In genomic region chr1:33966328-33966727, GRCm38 (mm10) we compare ENCODE assay signal across 8 mouse cellular contexts. TPM values are rescaled to one million over a fixed set of nuclear protein-coding genes. Genes with fewer than 3 reads are reported as not detected.
DNase-seq lines count a peak whose midpoint lies in the region; ATAC-seq and TF ChIP-seq lines count a peak whose summit lies in the region.

No protein-coding gene starts in this region.

- H3K36me3 ChIP-seq in midbrain, embryonic 13.5 days = no peaks in the 10 kb centered on the region

- H3K27ac ChIP-seq in layer of hippocampus, adult 2 months = no peak overlapping the region
- H3K27ac ChIP-seq in midbrain, embryonic 13.5 days = no peak overlapping the region

- peak; percentile 44 to 57 for DNase-seq in layer of hippocampus, adult 2 months (ENCODE audit: low spot score in 2 of 2)
- DNase-seq in layer of hippocampus, postnatal 36 days = no peak
- DNase-seq in ES-CJ7 (ENCODE audit: low read depth, low spot score) (peak; percentile 79), ZHBTc4 (ENCODE audit: low read depth, low spot score) (peak; percentile 80)
- DNase-seq in spleen, adult 18-20 months = no peak
- DNase-seq in right cerebral cortex, postnatal 25 days = no peak

- peak; percentile 82 for TF ChIP-seq CTCF in layer of hippocampus, adult 2 months (conservative IDR thresholded peaks at IDR 0.05)

- no peaks in the 10 kb centered on the region for H3K27me3 ChIP-seq in midbrain, embryonic 13.5 days

- H3K9ac ChIP-seq in midbrain, embryonic 13.5 days (replicated peaks) = no peak overlapping the region

- no peak overlapping the region for H3K4me3 ChIP-seq in layer of hippocampus, adult 2 months
- H3K4me3 ChIP-seq in midbrain, embryonic 13.5 days (replicated peaks) = no peak overlapping the region

- ATAC-seq in granulocyte monocyte progenitor cell, adult 5-6 weeks (replicated peaks; ENCODE audit: poor library complexity, severe bottlenecking) = peak; percentile 50
- peak; percentile 41; the same call in 1 of the 2 replicates for ATAC-seq in midbrain, embryonic 13.5 days

- H3K9me3 ChIP-seq in midbrain, embryonic 13.5 days = no peaks in the 10 kb centered on the region

- no peak overlapping the region for H3K4me2 ChIP-seq in midbrain, embryonic 13.5 days (replicated peaks)

- H3K4me1 ChIP-seq in midbrain, embryonic 13.5 days (replicated peaks) = peaks cover 2% of the 10 kb centered on the region; the same call in 1 of the 2 replicates

- WGBS in midbrain, embryonic 13.5 days = 23% methylated on average over 6 of the region's 6 CpGs

RNA-seq across cellular contexts. Expression of gene Dst, which starts 58.3 kb away (rescaled TPM):
- 100 to 1,000 TPM; 206 to 207 TPM for total RNA-seq in layer of hippocampus, adult 2 months (2021)
- 100 to 1,000 TPM; 200 to 227 TPM for total RNA-seq in layer of hippocampus, postnatal 36 days (2021)
- total RNA-seq in granulocyte monocyte progenitor cell, adult 5-6 weeks (2014; fragmentation: Nextera tagmentation) = 0.49 and 0.81 TPM in 2 replicates
- 0.31 and 0.78 TPM in 2 replicates for total RNA-seq in granulocyte monocyte progenitor cell, adult 5-6 weeks (2017)
- 35.2 and 38.3 TPM in 2 replicates for polyA plus RNA-seq in midbrain, embryonic 13.5 days (2015; fragmentation: Nextera tagmentation; extraction: Ambion mirVana)

RNA-seq across cellular contexts. Expression of gene Bend6, which starts 58.7 kb away (rescaled TPM):
- total RNA-seq in layer of hippocampus, adult 2 months (2021) = 10 to 100 TPM; 71.7 to 72.1 TPM
- total RNA-seq in layer of hippocampus, postnatal 36 days (2021) = 10 to 100 TPM; 69.8 to 71.8 TPM
- total RNA-seq in granulocyte monocyte progenitor cell, adult 5-6 weeks (2014; fragmentation: Nextera tagmentation) = not detected in 2 replicates
- not detected in 2 replicates for total RNA-seq in granulocyte monocyte progenitor cell, adult 5-6 weeks (2017)
- 12.2 and 12.8 TPM in 2 replicates for polyA plus RNA-seq in midbrain, embryonic 13.5 days (2015; fragmentation: Nextera tagmentation; extraction: Ambion mirVana)

Comparison
In these comparisons a context has a peak if more than half of its experiments do, and no peak if none do; other contexts are left out.
1. DNase-seq: peak in layer of hippocampus, adult 2 months (2 of 2), ES-CJ7 (single experiment) and ZHBTc4 (single experiment); none in layer of hippocampus, postnatal 36 days (0 of 2), spleen, adult 18-20 months (0 of 2) and right cerebral cortex, postnatal 25 days (single experiment).
2. RNA of gene Dst, which starts 58.3 kb away (total RNA-seq): 200 to 227 TPM in layer of hippocampus, postnatal 36 days and 206 to 207 TPM in layer of hippocampus, adult 2 months; 0.31 to 0.81 TPM in granulocyte monocyte progenitor cell, adult 5-6 weeks; every median in the first group is over 100 times any median in the second.
3. RNA of gene Bend6, which starts 58.7 kb away (total RNA-seq): 71.7 to 72.1 TPM in layer of hippocampus, adult 2 months and 69.8 to 71.8 TPM in layer of hippocampus, postnatal 36 days; not detected in granulocyte monocyte progenitor cell, adult 5-6 weeks; every median in the first group is over 10 times any median in the second.